Mouse (Mus musculus) hindbrain, embryonic 15.5 days (tissue): ENCODE results near the gene Ccr9. TPM values are rescaled to one million over a fixed set of nuclear protein-coding genes. Genes with fewer than 3 reads are reported as not detected.

Experiments
- ATAC-seq: fragments of 200-750 bp; cut with Nextera tagmentation; 2 replicates; pipeline ENCODE4 v1.8.0; 2017; ENCODE audit warnings: low read depth, moderate number of reproducible peaks, moderate TSS enrichment; ENCODE audit not compliant: low FRiP score
- H3K27ac ChIP-seq: fragments of 300-500 bp; sonication (generic); replicated peaks from 2 replicates; pipeline ENCODE4 v1.5.1; 2015; ENCODE audit warnings: mild to moderate bottlenecking, inconsistent platforms
- H3K27me3 ChIP-seq: fragments of 300-500 bp; sonication (generic); 2 replicates; pipeline ENCODE4 v1.6.1; 2015; ENCODE audit warnings: control low read depth, inconsistent platforms
- H3K36me3 ChIP-seq: fragments of 300-500 bp; sonication (generic); 2 replicates; pipeline ENCODE4 v1.6.1; 2015; ENCODE audit warnings: control low read depth, inconsistent platforms
- H3K4me1 ChIP-seq: fragments of 300-500 bp; sonication (generic); replicated peaks from 2 replicates; pipeline ENCODE4 v1.6.1; 2015; ENCODE audit warnings: control low read depth, inconsistent platforms
- H3K4me2 ChIP-seq: fragments of 300-500 bp; sonication (generic); 2 replicates; pipeline ENCODE4 v1.6.1; 2015; ENCODE audit warnings: moderate library complexity, mild to moderate bottlenecking, inconsistent platforms
- H3K4me3 ChIP-seq: fragments of 300-500 bp; sonication (generic); 2 replicates; pipeline ENCODE4 v1.5.1; 2015; ENCODE audit warnings: mild to moderate bottlenecking, inconsistent platforms
- H3K9ac ChIP-seq: fragments of 300-500 bp; sonication (generic); 2 replicates; pipeline ENCODE4 v1.6.1; 2015; ENCODE audit warnings: inconsistent platforms
- H3K9me3 ChIP-seq: fragments of 300-500 bp; sonication (generic); 2 replicates; pipeline ENCODE4 v1.6.1; 2016; ENCODE audit warnings: control low read depth, inconsistent platforms
- WGBS: fragments of 180-500 bp; shearing (Covaris S2); methylation state at CpG from one replicate; pipeline ENCODE4 v1.1.7; 2015; 5-methylcytosine and 5-hydroxymethylcytosine counted together
- polyA plus RNA-seq: library from polyadenylated mRNA; unstranded; fragments of >200 nt; fragmentation: Nextera tagmentation; extraction: Ambion mirVana; gene quantifications from 2 replicates; pipeline ENCODE4 v1.2.1, GENCODE M21; 2015

Ccr9 gene
- polyA plus RNA-seq, 1 experiment from 2014 or later, result 0.25 TPM

DNA sequence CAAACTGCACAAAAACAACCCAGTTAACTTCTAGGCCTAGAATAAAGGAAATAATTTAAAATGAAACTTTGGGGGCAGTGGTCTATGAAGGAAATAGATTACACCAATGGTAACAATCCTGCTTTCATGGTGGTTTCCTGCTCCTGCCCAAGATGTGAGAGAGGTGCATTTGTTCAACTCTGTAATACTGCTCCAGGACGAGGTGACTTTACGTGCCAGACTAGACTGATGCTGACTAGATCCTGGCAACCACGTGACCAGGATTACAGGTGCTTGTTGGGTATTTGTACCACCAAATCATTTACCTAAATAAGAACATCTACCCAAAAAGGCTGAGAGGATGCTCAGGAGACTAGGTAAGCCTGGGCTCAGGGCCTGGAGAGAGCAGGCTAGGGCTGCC lies 133.6 kb downstream of the Ccr9 start:
- H3K27ac ChIP-seq, result no peak overlapping the region
- WGBS, result 91% methylated on average over 3 of the region's 3 CpGs
- no peak for ATAC-seq
- H3K9me3 ChIP-seq, result no peaks in the 10 kb centered on the region
- H3K9ac ChIP-seq, result no peak overlapping the region
- peaks cover 6% of the 10 kb centered on the region; the same call in 1 of the 2 replicates for H3K36me3 ChIP-seq
- no peaks in the 10 kb centered on the region for H3K27me3 ChIP-seq
- no peak overlapping the region for H3K4me3 ChIP-seq
- H3K4me1 ChIP-seq, result no peaks in the 10 kb centered on the region
- H3K4me2 ChIP-seq, result no peak overlapping the region

DNA sequence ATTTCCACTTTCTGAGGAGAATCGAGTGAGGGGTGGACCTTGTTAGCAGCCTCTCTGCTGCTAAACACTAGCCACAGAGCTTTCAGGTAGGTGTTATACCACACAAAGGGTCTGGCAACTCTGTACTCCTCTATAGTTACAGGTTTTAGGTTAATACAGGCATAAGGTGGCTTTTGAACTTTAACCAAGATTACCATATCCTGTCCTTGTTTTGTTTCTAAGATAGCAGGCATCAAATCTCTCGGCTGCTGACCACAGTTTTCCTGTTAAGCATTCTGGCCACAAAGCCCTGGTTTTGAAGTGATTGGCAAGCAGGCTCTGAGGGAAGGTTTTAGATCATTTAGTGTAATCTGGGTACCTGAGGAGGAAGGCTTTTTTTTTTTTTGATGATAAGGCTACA lies 136.1 kb downstream of the Ccr9 start:
- H3K4me1 ChIP-seq, result no peaks in the 10 kb centered on the region
- no peaks in the 10 kb centered on the region for H3K9me3 ChIP-seq
- no peak for ATAC-seq
- H3K36me3 ChIP-seq, result peaks cover 20% of the 10 kb centered on the region
- WGBS, result 76% methylated on average over 2 of the region's 2 CpGs
- H3K4me3 ChIP-seq, result no peak overlapping the region
- no peaks in the 10 kb centered on the region for H3K27me3 ChIP-seq
- H3K27ac ChIP-seq, result no peak overlapping the region
- no peak overlapping the region for H3K9ac ChIP-seq
- no peak overlapping the region for H3K4me2 ChIP-seq

DNA sequence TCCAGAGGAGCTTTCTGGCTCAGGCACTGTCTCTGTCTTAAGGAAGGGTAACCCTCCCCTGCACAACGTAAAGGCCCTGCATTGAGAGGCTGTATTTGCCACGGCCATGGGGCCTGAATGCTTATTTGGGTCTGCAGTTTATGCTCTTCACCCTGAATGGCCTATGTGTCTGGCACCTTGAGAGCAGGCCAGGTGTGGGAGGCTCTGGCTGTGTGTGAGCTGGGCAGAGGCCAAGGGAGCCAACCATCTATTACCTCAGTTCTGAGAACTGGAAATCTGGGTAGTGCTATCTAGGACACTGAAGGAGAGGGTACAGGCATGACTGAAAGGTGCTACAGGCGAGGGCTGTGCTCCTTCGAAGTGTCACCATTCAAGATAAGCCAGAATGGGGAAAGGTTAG lies 136.6 kb downstream of the Ccr9 start:
- no peak overlapping the region for H3K4me3 ChIP-seq
- H3K36me3 ChIP-seq, result peaks cover 20% of the 10 kb centered on the region
- no peak for ATAC-seq
- H3K9me3 ChIP-seq, result no peaks in the 10 kb centered on the region
- no peaks in the 10 kb centered on the region for H3K27me3 ChIP-seq
- H3K4me1 ChIP-seq, result no peaks in the 10 kb centered on the region
- no peak overlapping the region for H3K9ac ChIP-seq
- 90% methylated on average over 4 of the region's 4 CpGs for WGBS
- H3K4me2 ChIP-seq, result no peak overlapping the region
- H3K27ac ChIP-seq, result no peak overlapping the region

DNA sequence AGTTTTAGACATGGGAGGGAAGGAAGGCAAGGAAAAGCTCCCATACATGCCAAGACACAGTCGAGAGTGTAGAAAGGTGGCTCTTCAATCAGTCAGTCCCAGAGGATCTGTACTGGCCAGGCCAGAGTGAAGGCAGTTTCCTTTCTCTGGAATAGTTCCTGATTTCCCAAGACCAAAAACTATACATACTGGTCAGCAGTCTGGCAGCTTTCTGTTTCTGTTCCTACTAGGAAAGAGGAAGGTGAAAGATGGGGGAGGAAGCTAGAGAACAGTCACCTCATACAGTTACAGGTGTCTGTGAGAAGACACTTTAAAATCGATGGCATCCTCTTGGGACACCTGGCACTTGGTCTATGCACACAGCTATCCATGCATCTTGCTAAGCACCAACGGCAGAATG lies 137.2 kb downstream of the Ccr9 start:
- H3K4me3 ChIP-seq, result no peak overlapping the region
- no peak overlapping the region for H3K9ac ChIP-seq
- H3K36me3 ChIP-seq, result peaks cover 20% of the 10 kb centered on the region
- no peak overlapping the region for H3K27ac ChIP-seq
- no peaks in the 10 kb centered on the region for H3K9me3 ChIP-seq
- ATAC-seq, result no peak
- H3K27me3 ChIP-seq, result no peaks in the 10 kb centered on the region
- WGBS, result 93% methylated on average over 3 of the region's 3 CpGs
- no peak overlapping the region for H3K4me2 ChIP-seq
- no peaks in the 10 kb centered on the region for H3K4me1 ChIP-seq

DNA sequence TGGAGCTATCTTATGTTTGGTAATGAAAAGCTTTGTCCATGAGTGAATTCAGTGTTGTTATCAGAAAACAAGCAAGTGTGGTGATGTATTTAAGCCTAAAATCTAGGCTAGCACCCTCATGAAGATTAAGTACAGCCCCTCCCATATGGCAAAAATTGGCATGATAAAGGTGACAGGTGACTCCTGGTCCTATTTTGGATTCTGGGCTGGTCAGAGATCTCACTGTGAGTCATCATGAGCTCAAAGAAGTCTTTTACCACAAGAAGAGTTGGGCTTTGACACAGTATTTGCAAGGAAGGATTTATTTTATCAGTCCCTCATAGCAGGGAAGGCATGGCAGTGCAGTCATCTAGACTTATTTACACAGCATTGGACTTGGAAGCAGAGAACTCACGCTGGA lies 137.8 kb downstream of the Ccr9 start:
- no peak for ATAC-seq
- no peak overlapping the region for H3K4me3 ChIP-seq
- H3K4me2 ChIP-seq, result no peak overlapping the region
- WGBS, result 93% methylated on average over 1 of the region's 1 CpGs
- no peaks in the 10 kb centered on the region for H3K9me3 ChIP-seq
- H3K36me3 ChIP-seq, result peaks cover 20% of the 10 kb centered on the region
- H3K9ac ChIP-seq, result no peak overlapping the region
- H3K27ac ChIP-seq, result no peak overlapping the region
- no peaks in the 10 kb centered on the region for H3K27me3 ChIP-seq
- no peaks in the 10 kb centered on the region for H3K4me1 ChIP-seq

DNA sequence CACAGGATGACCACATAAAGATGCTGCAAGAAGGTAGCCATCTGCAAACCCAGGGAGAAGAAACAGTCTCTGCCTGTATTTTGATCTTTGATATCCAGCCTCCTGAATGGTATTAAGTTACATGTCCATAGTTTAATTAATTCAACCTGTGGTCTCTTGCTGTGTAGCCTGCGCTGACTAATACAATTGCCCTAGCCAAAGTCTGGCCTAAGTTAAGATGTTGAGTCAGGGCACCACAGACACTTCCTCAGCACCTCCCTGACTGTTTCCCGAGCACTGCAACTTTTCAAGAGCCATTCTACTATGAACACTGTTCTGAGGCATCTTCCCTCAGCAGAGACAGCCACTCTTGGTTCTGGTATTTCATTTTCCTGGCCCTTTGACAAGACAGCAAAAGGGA lies 140.4 kb downstream of the Ccr9 start:
- H3K9ac ChIP-seq, result no peak overlapping the region
- no peaks in the 10 kb centered on the region for H3K27me3 ChIP-seq
- H3K4me3 ChIP-seq, result no peak overlapping the region
- no peak overlapping the region for H3K27ac ChIP-seq
- no peak overlapping the region for H3K4me2 ChIP-seq
- ATAC-seq, result no peak
- no peaks in the 10 kb centered on the region for H3K4me1 ChIP-seq
- WGBS, result 88% methylated on average over 2 of the region's 2 CpGs
- H3K36me3 ChIP-seq, result peaks cover 34% of the 10 kb centered on the region
- no peaks in the 10 kb centered on the region for H3K9me3 ChIP-seq

DNA sequence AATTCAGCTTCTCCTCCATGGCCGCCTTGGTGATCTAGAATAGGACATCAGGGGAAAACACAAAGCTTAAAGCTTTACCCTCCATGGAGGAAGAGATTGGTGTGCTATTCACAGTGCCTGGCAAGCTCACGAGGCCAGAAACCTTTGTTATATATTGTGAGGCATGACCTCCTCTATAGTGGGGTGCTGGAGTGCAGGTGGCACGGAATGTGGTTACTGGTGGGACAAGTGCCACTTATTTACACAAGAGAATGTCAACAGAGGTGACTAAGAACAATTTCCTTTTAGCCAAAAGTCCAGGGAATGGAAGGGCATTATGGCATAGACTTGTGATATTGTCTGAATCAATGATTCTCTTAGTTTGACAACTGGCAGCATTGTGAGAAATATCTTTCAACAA lies 148.4 kb downstream of the Ccr9 start:
- Histone ChIP-seq H3K9me3 (no peaks in the 10 kb centered on the region), H3K4me2 (no peak overlapping the region), H3K9ac (no peak overlapping the region), H3K4me3 (no peak overlapping the region), H3K27ac (no peak overlapping the region), H3K36me3 (peaks cover 55% of the 10 kb centered on the region), H3K4me1 (no peaks in the 10 kb centered on the region), H3K27me3 (no peaks in the 10 kb centered on the region)
- no peak for ATAC-seq
- 93% methylated on average over 3 of the region's 3 CpGs for WGBS

DNA sequence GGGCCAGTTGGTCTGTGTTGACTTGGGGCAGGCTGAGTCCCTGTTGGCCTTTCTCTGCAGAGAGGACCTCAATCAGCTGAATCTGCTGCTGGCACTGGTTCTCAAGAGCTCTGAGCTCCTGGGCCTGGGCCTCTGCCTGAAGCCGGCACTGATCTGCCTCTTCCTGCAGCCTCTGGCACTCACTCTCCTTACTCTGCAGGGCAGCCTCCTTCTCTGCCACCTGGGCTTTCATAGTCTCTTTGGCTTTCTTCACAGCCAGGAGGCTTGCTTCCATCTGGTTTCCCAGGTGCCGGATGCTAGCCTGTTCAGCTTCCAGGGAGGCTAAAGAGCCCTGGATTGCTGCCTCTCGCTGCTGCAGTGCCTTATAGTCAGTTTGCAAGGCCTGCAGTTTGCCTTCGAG lies 150.7 kb downstream of the Ccr9 start:
- 91% methylated on average over 4 of the region's 4 CpGs for WGBS
- Histone ChIP-seq H3K27me3 (no peaks in the 10 kb centered on the region), H3K36me3 (peaks cover 41% of the 10 kb centered on the region), H3K4me2 (no peak overlapping the region), H3K4me3 (no peak overlapping the region), H3K9ac (no peak overlapping the region), H3K4me1 (no peaks in the 10 kb centered on the region), H3K27ac (no peak overlapping the region), H3K9me3 (no peaks in the 10 kb centered on the region)
- ATAC-seq, result no peak

Other genes starting within 250 kb of the Ccr9 start
- 13.8 and 14.3 TPM in 2 replicates for gene Limd1, start 199.7 kb upstream of the Ccr9 start, polyA plus RNA-seq
- 51.2 and 52.9 TPM in 2 replicates for gene Sacm1l, start 148.7 kb upstream of the Ccr9 start, polyA plus RNA-seq
- gene Slc6a20b, start 45.9 kb upstream of the Ccr9 start, polyA plus RNA-seq, result 0.37 and 0.51 TPM in 2 replicates
- gene Slc6a20a, start 446 bp downstream of the Ccr9 start, polyA plus RNA-seq, result 10.7 and 13.8 TPM in 2 replicates
- gene Lztfl1, start 39.3 kb downstream of the Ccr9 start, polyA plus RNA-seq, result 44.2 and 52.0 TPM in 2 replicates
- 0.24 and 0.25 TPM in 2 replicates for gene Cxcr6, start 128.0 kb downstream of the Ccr9 start, polyA plus RNA-seq
- 14.0 and 14.6 TPM in 2 replicates for gene Fyco1, start 173.5 kb downstream of the Ccr9 start, polyA plus RNA-seq
- gene Xcr1, start 183.6 kb downstream of the Ccr9 start, polyA plus RNA-seq, result 0.05 TPM in 1 of 2 replicates, not detected in the other